Mouse (Mus musculus): Measurements from ENCODE around the gene Eaf2.
"Not testable (repeated sequence)": the region's sequence is repeated elsewhere in the genome, so short reads cannot be mapped to it uniquely, and the experiment has no call there.

The Eaf2 gene

DNA sequence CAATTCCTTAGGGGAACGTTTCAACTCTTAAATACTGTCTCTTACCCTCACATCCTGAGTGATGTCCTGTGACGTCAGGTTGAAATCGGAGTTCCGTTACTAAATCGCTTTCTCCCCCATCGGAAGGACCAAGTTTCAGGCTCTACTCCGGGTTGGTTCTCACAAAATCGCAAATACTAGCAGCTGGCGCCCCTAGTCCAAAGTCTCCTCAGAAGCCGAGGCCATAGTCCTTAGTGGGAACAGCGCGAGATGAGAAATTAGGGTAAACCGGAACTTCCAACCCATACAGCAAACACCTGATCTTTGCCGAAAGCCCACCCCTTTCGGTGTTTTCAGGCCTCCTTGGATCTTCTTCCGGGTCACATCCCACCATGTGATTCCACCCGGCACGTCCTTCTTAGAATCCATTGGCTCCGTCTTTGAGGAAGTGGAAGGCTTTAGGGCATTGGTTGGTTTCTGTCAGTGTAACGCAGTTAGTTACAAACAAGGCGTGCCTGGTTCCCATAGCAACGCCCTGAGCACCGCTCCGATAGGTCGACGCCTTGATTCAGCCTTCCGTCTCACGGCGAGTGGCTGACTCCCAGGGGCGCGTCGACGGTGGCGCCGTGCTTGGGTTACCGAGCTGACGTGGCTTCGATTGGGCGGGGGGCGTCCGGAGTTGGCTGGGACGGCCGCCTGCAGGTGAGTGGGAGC is at the start of gene Eaf2, which contains the start of gene Golgb1:
Gene Eaf2 (minus strand): TSS at position 421 of the 693 bp plus-strand sequence.
Gene Golgb1 (plus strand): TSS at position 558 of the 693 bp plus-strand sequence.
- peak; percentile 97 for DNase-seq (ENCODE audit: low spot score)

DNA sequence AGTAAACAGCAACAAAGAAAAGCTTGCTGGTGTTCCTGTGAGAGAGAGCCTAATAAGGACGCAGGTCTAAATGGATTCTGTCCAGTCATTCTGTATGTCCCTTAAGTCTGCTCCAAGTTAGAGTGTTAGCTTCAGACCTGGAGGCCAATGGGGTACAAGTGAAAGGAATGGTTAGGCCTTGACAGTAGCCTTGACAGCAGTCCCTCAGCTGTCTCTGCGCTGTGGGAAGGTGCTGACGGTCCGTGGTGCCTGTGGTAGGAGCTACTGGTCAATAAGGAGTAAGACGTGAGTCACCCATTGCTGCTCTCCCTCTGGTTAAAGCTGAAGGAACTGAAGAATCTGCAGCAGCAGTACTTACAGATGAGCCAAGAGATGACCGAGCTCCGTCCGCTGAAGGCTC is 49.5 kb upstream of the Eaf2 start:
- DNase-seq (ENCODE audit: low spot score), result no peak

DNA sequence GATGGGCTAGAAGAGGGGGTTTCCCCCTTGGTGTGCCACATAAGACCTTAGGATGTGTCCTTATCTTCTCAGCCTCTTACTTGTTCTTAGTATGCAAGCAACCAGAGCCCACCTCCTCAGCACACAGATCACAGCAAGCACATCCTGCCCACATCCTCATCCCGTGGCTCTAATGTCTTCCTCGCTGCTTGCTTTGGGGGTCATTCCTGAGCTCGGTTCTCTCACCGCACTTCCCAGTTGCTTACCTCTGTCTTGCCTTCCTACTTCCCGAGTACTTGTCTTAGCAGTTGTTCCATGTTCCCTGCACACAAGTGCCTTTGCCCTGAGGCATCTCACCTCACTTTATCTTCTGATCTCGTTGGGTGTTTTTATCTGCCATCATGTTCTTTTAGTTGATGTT is 47.2 kb upstream of the Eaf2 start:
- no peak for DNase-seq (ENCODE audit: low spot score)

DNA sequence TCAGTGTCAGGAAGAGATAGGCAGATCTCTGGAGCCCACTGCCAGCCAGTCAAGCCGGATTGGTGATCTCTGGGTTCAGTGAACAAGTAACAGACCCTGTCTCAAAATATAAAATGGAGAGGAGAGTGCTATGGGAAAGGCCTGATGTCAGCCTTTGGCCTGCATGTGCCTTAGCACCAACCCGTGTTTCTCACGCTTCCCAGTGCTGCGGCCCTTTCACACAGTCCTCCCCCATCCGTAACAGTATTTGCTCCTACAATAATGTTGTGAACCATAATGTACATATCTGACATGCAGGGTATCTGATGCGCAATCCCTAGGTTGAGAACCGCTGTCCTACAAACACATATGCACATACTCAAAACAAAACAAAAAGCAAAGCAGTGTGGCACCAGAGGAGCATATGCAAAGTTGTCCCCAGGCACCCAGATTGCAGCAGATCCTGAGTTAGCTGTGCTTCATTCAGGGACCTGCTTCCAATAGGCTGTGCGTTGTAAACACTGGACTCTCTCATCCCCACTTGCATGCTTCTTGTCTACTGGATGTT is 46.3 kb upstream of the Eaf2 start:
- no peak for DNase-seq (ENCODE audit: low spot score)

DNA sequence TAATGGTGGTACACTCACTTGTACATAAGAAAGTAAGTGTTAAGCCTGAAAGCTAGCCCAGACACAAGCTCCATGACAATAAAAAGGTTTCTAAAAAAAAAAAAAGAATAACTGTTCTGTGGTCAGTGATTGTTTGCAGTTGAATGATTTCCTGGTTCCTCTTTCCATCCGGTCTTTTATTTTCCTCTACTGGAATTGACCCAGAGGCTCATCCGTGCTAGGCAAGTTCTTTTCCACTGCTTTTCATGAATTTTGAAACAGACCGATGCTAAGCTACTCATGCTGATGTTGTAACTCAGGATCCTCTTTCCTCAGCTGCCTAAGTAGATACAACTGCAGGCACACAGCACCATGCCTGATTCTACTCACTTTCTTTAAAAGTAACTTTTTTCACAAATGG is 45.6 kb upstream of the Eaf2 start:
- DNase-seq (ENCODE audit: low spot score), result no peak

DNA sequence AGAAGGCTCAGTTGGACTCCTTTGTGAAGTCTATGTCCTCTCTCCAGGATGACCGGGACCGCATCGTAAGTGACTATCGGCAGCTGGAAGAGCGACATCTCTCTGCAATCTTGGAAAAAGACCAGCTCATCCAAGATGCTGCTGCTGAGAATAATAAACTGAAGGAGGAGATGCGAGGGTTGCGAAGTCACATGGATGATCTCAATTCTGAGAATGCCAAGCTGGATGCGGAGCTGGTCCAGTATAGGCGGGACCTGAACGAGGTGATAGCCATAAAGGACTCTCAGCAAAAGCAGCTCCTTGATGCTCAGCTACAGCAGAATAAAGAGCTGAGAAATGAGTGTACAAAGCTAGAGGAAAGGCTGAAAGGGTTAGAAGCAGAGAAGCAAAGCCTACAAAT is 43.7 kb upstream of the Eaf2 start:
- no peak for DNase-seq (ENCODE audit: low spot score)

DNA sequence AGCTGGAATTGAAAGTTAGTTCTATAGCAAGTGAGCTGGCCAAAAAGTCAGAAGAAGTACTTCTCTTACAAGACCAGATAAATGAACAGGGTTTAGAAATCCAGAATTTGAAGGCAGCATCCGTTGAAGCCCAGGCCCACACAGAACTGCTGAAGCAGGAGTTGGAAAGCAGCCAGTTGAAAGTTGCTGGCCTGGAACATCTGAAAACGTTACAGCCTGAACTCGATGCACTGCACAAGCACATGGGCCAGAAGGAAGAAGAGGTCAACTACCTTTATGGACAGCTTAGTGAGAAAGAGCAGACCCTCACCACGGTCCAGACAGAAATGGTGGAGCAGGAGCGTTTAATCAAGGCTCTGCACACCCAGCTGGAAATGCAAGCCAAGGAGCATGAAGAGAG is 39.4 kb upstream of the Eaf2 start:
- DNase-seq (ENCODE audit: low spot score), result no peak

DNA sequence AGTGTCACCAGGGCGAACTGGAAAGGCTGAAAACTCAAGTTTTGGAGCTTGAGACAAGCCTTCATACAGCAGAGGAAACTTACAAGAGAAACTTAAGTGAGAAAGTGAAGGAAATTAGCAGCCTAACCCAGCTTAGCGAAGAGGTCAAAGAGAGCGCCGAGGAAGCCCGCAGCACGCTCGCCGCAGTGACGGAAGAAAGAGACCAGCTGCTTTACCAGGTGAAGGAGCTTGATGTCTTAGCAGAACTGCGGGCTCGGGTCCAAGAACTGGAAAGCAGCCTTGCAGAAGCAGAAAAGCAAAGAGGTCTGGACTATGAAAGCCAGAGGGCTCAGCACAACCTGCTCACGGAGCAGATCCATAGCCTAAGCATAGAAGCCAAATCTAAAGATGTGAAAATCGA is 37.5 kb upstream of the Eaf2 start:
- DNase-seq (ENCODE audit: low spot score), result no peak

DNA sequence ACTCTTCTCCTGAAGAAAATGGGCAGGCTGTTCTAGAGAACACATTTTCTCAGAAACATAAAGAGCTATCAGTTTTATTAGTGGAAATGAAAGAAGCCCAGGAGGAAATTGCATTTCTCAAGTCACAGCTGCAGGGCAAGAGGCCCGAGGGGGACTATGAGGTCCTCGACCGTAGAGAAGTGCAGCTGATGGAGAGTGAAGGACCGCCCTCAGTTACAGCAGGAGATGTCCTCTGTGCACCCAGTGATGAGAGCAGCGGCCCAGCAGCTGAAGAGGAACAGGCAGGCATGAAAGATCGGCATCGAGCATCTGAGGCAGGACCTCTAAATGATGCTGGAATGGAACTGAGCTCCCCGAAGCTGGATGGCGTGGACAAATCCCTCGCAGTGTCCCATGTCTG is 37.1 kb upstream of the Eaf2 start:
- DNase-seq (ENCODE audit: low spot score), result no peak

DNA sequence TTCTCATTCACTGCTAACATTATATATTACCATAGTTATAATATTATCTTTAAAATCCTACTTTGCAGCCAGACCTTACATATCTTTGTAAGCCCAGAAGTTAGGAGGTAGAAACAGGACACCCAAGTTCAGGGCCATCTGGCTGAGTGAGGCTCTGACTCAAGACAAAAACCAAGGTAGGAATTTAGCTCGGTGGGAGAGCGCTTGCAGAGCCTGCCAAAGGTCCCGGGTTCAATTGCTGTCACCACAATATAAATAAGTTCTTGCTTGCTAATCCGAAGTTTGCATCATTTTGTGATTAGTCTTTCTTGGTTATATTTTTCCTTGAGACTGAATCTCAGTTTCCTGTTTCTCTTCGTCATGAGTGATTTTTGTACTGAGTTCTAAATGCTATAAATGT is 28.4 kb upstream of the Eaf2 start:
- DNase-seq (ENCODE audit: low spot score), result no peak

DNA sequence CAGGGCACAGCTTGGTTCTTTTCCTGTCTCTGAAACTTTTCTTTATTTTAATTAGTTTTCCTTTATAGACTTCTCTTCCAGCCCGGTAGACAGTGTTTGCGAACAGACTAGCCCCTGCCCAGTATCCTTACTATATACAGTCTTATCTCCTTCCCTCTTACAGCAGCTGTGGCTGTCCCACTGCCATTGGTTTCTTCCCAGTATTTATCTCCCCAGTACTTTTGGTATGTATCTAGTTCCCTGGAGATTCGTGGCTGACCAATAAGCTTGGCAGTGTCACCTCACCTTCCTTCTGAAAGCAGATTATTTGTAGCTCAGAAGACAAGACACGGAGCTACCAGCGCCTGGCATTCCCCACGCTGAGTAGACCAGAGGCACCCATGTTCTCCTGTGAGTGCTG is 21.9 kb upstream of the Eaf2 start:
- no peak for DNase-seq (ENCODE audit: low spot score)

DNA sequence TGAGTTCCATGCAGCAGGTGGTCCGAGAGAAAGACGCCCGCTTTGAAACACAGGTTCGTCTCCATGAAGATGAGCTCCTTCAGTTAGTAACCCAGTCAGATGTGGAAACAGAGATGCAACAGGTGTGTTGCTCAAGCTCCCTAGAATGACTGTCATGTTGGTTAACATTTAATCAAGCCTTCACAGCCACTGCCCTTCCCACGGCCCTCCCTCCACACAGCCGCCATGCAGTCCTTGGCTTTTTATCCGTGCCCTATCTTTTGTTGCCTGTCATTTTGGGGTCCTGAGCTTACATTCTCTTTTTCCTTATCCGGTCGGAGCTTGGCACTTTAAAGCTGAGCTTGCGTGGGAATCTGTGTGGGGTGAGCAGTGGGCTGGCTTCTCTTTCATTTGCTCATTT is 18.5 kb upstream of the Eaf2 start:
- no peak for DNase-seq (ENCODE audit: low spot score)

DNA sequence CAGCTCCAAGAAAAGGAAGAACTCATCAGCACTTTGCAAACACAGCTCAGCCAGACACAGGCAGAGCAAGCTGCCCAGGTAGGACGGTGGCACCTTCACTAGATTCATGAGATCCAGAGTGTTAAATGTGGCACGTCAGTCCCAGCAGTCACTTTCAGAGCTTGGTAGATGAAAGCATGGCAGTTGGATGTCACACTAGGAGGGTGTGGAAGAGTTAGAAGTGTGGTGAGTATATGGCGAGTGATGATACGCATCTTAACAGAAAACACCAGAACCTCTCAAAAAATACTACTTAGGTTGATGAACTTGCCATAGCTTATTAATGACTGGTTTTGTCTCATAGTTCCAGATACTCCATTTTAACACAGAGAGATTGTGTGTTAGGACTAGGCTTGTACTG is 16.6 kb upstream of the Eaf2 start:
- no peak for DNase-seq (ENCODE audit: low spot score)

DNA sequence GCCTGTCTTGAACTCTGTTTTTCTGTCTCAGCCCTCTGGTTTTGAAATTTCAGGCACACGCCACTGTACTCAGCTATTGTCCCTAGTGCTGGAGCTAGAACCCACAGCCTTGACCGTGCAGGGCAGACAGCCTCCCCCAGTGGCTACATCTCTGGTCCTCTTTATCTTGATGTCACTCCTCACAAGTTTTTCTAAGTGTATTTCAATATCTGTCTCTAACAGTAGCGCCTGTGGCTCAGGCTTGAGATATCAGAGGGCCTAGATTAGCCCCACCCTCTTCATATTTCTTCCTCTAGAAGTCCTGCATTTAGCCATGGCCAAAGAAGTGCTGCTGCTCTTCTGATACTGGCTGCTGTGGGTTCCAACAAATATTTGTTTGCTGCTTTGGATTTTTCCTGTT is 15.8 kb upstream of the Eaf2 start:
- no peak for DNase-seq (ENCODE audit: low spot score)

DNA sequence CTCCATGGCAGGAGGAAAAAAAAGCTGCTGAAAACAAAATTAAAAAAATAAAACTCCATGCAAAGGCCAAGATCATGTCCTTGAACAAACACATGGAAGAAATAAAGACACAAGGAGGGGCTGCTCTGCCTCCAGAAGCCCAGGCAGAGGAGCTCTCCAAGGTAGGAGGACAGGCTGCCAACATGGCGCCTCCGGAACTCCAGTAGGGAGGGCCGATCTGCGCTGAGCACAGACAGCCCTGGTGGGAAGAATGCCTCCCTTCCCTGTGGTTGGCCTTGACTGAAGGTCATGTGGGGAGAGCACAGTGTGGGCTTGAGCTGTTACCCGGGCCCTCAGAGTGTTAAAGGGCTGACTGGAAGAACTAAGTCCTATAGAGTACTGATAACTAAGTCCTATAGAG is 12.7 kb upstream of the Eaf2 start:
- DNase-seq (ENCODE audit: low spot score), result no peak

DNA sequence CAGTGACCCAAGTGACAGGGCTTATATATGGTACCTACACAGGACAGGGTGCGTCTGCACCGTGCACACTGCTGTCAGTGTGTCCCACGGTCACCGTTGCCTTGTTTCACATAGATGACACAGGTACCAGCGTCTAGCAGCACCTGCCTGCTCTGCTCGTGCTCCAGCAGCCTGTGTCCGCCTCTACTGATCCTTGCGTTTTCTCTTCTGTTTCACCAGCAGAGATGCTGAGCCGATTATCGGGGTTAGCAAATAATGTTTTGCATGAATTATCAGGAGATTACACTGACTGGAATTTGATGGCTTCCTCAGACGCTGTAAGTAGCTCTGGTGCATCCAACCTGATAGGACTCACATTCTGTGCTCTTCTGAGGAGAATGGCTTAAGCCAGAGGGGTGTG is 11.1 kb upstream of the Eaf2 start:
- DNase-seq (ENCODE audit: low spot score), result no peak

DNA sequence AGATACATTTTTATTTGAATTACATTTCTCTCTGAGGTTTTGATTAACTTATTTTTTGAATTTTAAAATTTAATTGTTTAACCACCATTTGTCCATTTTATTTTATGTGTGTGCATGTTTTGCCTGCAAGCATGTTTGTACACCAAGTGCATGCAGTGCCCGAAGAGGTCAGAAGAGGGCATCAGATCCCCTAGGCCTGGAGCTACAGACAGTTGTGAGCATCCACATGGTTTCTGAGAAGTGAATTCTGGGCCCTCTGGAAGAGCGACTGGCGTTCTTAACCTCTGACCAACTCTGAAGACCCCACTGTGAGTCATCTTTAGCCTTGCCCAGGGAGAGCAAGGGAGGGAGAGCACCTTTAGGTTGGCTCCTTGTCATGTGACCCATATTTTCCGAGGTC is 10.1 kb upstream of the Eaf2 start:
- DNase-seq (ENCODE audit: low spot score), result no peak

DNA sequence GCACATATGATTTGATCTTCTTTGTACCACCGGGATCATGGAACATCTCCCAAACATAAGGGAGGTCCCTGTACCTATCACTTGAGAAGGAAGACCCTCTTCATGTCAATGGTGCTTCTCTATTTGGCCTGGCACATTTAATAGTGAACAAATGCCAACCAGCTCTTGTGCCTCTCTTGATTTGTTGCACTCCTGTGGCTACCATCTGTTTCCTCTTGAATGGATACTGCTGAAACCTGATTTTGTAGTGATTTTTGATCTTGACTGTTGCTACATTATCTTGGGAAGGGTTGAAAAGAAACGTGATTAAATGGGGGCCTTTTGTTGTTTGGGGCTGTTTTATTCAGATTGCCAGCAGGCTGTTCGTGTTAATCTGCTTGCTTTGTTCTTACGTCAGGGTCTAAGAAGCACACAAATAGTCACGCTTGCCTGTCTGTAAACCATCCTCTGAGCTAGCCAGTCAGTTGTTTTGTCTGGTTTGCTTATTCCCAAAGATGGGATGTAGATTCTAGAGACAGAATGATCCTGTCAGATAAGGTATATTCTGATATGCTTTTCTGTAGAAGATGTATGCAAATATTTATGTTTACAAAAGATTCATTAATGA is 8.0 kb upstream of the Eaf2 start:
- no peak for DNase-seq (ENCODE audit: low spot score)

DNA sequence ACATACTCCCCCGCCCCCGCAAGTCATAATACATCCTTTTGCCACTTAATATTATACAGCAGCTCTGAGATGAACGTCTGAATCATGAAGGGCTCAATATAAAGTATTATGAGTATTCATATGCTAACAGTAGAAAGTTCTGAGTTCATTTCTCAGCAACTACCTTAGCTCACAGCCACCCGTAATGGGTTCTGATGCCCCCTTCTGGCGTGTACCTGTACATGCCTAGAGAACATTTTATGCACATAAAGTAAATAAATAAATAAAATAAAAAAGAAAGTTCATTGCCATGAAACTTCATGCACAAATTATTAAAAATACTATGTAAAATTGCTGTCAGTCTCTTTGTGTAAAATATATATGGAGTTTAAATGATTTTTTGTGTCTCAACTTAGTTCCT is 2.5 kb upstream of the Eaf2 start:
- no peak for DNase-seq (ENCODE audit: low spot score)

DNA sequence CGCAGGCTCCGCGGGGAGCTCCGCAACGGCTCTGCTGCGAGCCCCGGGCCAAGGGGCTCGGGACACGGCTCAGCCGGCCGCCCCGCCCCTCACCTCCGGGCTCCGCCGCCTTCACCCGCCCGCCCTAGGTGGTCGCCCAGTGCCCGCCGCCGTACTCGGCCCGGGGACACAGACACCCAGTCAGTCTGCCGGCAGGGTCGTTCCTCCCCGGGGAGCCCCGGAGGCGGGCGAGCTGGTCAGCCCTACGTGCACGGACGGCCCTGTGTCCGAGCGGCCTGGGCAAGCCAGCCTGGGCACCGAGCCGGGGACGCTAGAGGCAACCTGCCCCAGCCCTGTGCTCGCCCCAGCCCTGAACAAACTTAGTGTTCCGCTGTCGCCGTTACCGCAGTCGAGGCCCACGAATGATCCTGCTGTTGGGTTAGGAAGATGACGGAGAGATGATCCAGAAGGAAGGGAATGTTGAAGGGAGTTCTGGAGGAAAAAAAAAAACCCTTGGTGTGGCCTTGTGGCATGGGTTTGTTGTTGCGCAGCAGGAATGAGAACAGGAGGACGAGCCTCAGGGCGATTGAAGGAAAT is 561 bp upstream of the Eaf2 start:
- DNase-seq (ENCODE audit: low spot score), result no peak

DNA sequence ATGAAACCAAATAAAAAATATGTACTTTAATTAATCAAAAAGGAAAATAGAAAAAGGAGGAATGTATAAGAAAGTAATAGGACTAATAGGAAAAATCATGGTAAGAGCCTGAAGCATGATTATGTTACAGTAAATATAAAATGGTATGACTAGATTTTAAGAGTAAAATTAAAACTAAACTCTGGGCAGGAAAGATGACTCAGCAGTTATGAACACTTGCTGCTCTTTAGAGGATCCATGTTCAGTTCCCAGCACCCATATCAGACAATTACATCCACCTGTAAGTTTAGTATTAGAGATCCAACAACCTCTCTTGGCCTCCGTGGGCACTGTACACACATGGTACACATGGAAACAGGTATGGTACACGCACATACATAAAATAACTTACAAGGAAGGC is 5.4 kb downstream of the Eaf2 start:
- no peak for DNase-seq (ENCODE audit: low spot score)

DNA sequence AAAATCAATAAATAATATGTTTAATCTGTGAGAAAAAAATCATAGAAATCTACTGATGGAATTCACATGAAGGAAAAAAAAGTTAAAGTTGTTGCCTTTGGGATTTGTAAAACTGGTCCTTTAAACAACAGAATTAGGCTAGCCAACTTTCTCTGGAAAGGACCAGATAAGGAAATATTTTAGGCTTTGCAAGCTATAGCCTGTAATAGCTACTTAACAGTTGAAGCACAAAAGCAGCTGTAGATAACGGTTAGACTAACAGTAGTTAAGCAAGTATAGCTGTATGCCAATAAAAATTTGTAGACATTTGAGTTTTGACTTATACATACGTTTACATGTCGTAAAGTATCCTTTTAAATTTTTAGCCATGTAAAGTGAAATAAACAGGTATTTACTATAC is 11.2 kb downstream of the Eaf2 start:
- no peak for DNase-seq (ENCODE audit: low spot score)

DNA sequence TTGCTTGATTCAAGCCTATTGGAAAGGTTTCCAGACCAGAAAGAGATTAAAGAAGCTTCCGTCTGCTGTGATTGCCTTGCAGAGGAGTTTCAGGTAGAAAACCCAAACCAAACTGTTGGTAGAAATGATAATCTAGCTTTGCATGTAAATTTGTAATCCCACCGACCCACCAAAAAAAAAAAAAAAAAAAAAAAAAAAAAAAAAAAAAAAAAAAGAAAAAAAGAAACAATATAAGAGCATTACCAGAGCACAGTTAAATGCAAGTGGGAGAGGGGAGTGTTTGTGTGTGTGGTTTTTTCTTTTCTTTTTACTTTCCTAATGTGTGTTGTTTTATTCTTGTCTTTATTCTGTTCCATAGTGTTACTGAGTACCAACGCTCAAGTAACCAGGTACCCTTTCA is 23.6 kb downstream of the Eaf2 start:
- DNase-seq (ENCODE audit: low spot score), result no peak

DNA sequence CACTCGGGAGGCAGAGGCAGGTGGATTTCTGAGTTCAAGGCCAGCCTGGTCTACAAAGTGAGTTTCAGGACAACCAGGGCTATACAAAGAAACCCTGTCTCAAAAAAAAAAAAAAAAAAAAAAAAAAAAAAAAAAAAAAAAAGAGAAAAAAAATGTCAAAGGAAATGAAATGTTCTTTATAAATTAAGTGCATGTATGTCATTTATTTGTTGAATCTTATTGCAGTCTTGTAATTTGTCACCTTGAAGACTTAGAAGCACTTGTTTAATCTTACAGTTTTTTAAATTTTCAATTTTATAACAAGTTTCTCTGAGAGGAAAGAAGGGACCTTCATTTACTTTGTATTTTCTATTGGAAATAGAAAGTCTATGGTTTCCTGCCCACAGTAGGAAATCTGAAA is 27.9 kb downstream of the Eaf2 start:
- DNase-seq (ENCODE audit: low spot score), result not testable (repeated sequence)
